Mouse (Mus musculus): ENCODE data around the gene Ankub1. TPM values are rescaled to one million over a fixed set of nuclear protein-coding genes. Genes with fewer than 3 reads are reported as not detected.

The Ankub1 gene
- total RNA-seq (2014; rRNA removed; ENCODE audit: low replicate concordance) (not detected in 2 replicates), polyA plus RNA-seq (2015; fragmentation: Nextera tagmentation; extraction: Ambion mirVana) (not detected in 2 replicates)

- no peak within 1 kb of the TSS for H3K27ac ChIP-seq (ENCODE audit: low read depth)
- 62% methylated on average over 2 of the region's 2 CpGs for WGBS
- no peak within 1 kb of the TSS for H3K9ac ChIP-seq (replicated peaks; ENCODE audit: low read depth, low read length)
- no peaks in the 10 kb centered on the region for H3K4me1 ChIP-seq (ENCODE audit: control insufficient read depth, insufficient read depth)
- H3K27me3 ChIP-seq (ENCODE audit: control insufficient read depth, insufficient read depth, low read length), result no peaks in the 10 kb centered on the region
- no peaks in the 10 kb centered on the region for H3K36me3 ChIP-seq (replicated peaks; ENCODE audit: control insufficient read depth, insufficient read depth, low read length)
- H3K4me3 ChIP-seq (ENCODE audit: low read depth, low read length), result no peak within 1 kb of the TSS
- no peaks in the 10 kb centered on the region for H3K9me3 ChIP-seq (replicated peaks; ENCODE audit: control insufficient read depth, low read length)
- ATAC-seq (ENCODE audit: insufficient read depth, low read depth) (no peak), DNase-seq (ENCODE audit: low spot score) (no peak)
- H3K4me2 ChIP-seq (ENCODE audit: low read depth, low read length), result no peak within 1 kb of the TSS
- TF ChIP-seq CTCF (IDR thresholded peaks at IDR 0.05; ENCODE audit: low read depth), result no peak
- no peak for TF ChIP-seq EP300 (IDR thresholded peaks at IDR 0.05; ENCODE audit: low read depth)
Observed at GRCm38 (mm10) chr3:57692719-57693118, at the start of gene Ankub1. Gene Ankub1 (minus strand): TSS chr3:57692799.

GRCm38 (mm10) chr3:57739830-57740229 is 47.2 kb upstream of the Ankub1 start:
- DNase-seq (ENCODE audit: low spot score) (no peak), ATAC-seq (ENCODE audit: insufficient read depth, low read depth) (no peak)
- 93% methylated on average over 1 of the region's 1 CpGs for WGBS
- Histone ChIP-seq H3K9me3 (replicated peaks; ENCODE audit: control insufficient read depth, low read length) (no peaks in the 10 kb centered on the region), H3K36me3 (replicated peaks; ENCODE audit: control insufficient read depth, insufficient read depth, low read length) (no peaks in the 10 kb centered on the region), H3K4me3 (ENCODE audit: low read depth, low read length) (no peak overlapping the region), H3K27ac (ENCODE audit: low read depth) (no peak overlapping the region), H3K9ac (replicated peaks; ENCODE audit: low read depth, low read length) (no peak overlapping the region), H3K27me3 (ENCODE audit: control insufficient read depth, insufficient read depth, low read length) (no peaks in the 10 kb centered on the region), H3K4me2 (ENCODE audit: low read depth, low read length) (no peak overlapping the region), H3K4me1 (ENCODE audit: control insufficient read depth, insufficient read depth) (peaks cover 21% of the 10 kb centered on the region)
- TF ChIP-seq CTCF (IDR thresholded peaks at IDR 0.05; ENCODE audit: low read depth) (no peak), EP300 (IDR thresholded peaks at IDR 0.05; ENCODE audit: low read depth) (no peak)

- peak overlapping the region; percentile 87 for H3K4me3 ChIP-seq (ENCODE audit: low read depth, low read length)
- no peaks in the 10 kb centered on the region for H3K36me3 ChIP-seq (replicated peaks; ENCODE audit: control insufficient read depth, insufficient read depth, low read length)
- H3K27ac ChIP-seq (ENCODE audit: low read depth), result peak overlapping the region; percentile 90
- peak overlapping the region; percentile 65 for H3K9ac ChIP-seq (replicated peaks; ENCODE audit: low read depth, low read length)
- 2% methylated on average over 13 of the region's 13 CpGs for WGBS
- H3K27me3 ChIP-seq (ENCODE audit: control insufficient read depth, insufficient read depth, low read length), result no peaks in the 10 kb centered on the region
- DNase-seq (ENCODE audit: low spot score) (peak; percentile 46), ATAC-seq (ENCODE audit: insufficient read depth, low read depth) (no peak)
- peaks cover 18% of the 10 kb centered on the region; the same call in 1 of the 2 replicates for H3K4me1 ChIP-seq (ENCODE audit: control insufficient read depth, insufficient read depth)
- H3K4me2 ChIP-seq (ENCODE audit: low read depth, low read length), result peak overlapping the region; percentile 75
- TF ChIP-seq CTCF (IDR thresholded peaks at IDR 0.05; ENCODE audit: low read depth), result no peak
- H3K9me3 ChIP-seq (replicated peaks; ENCODE audit: control insufficient read depth, low read length), result no peaks in the 10 kb centered on the region
Observed at GRCm38 (mm10) chr3:57736419-57737095, 44.0 kb upstream of the Ankub1 start.

GRCm38 (mm10) chr3:57735511-57736370 is 43.1 kb upstream of the Ankub1 start, which contains the start of gene Rnf13:
Gene Rnf13 (plus strand): TSS chr3:57736062.
- Histone ChIP-seq H3K9me3 (replicated peaks; ENCODE audit: control insufficient read depth, low read length) (no peaks in the 10 kb centered on the region), H3K27me3 (ENCODE audit: control insufficient read depth, insufficient read depth, low read length) (no peaks in the 10 kb centered on the region), H3K4me2 (ENCODE audit: low read depth, low read length) (peak within 1 kb of the TSS; percentile 75), H3K4me1 (ENCODE audit: control insufficient read depth, insufficient read depth) (peaks cover 18% of the 10 kb centered on the region; the same call in 1 of the 2 replicates), H3K9ac (replicated peaks; ENCODE audit: low read depth, low read length) (peak within 1 kb of the TSS; percentile 65), H3K27ac (ENCODE audit: low read depth) (peak within 1 kb of the TSS; percentile 90), H3K4me3 (ENCODE audit: low read depth, low read length) (peak within 1 kb of the TSS; percentile 87), H3K36me3 (replicated peaks; ENCODE audit: control insufficient read depth, insufficient read depth, low read length) (no peaks in the 10 kb centered on the region)
- peak; percentile 95 for DNase-seq (ENCODE audit: low spot score)
- peak; percentile 96 for ATAC-seq (ENCODE audit: insufficient read depth, low read depth)
- TF ChIP-seq CTCF (IDR thresholded peaks at IDR 0.05; ENCODE audit: low read depth) (no peak), EP300 (IDR thresholded peaks at IDR 0.05; ENCODE audit: low read depth) (peak; percentile 92)
- WGBS, result under 1% methylated on average over 59 of the region's 59 CpGs

GRCm38 (mm10) chr3:57732206-57732915 is 39.8 kb upstream of the Ankub1 start:
- H3K36me3 ChIP-seq (replicated peaks; ENCODE audit: control insufficient read depth, insufficient read depth, low read length), result no peaks in the 10 kb centered on the region
- H3K4me1 ChIP-seq (ENCODE audit: control insufficient read depth, insufficient read depth), result peaks cover 6% of the 10 kb centered on the region; the same call in 1 of the 2 replicates
- no peak for DNase-seq (ENCODE audit: low spot score)
- no peak for ATAC-seq (ENCODE audit: insufficient read depth, low read depth)
- 83% methylated on average over 5 of the region's 5 CpGs for WGBS
- no peak overlapping the region for H3K4me2 ChIP-seq (ENCODE audit: low read depth, low read length)
- TF ChIP-seq EP300 (IDR thresholded peaks at IDR 0.05; ENCODE audit: low read depth) (no peak), CTCF (IDR thresholded peaks at IDR 0.05; ENCODE audit: low read depth) (no peak)
- H3K9me3 ChIP-seq (replicated peaks; ENCODE audit: control insufficient read depth, low read length), result no peaks in the 10 kb centered on the region
- H3K27me3 ChIP-seq (ENCODE audit: control insufficient read depth, insufficient read depth, low read length), result no peaks in the 10 kb centered on the region
- no peak overlapping the region for H3K9ac ChIP-seq (replicated peaks; ENCODE audit: low read depth, low read length)
- no peak overlapping the region for H3K27ac ChIP-seq (ENCODE audit: low read depth)
- H3K4me3 ChIP-seq (ENCODE audit: low read depth, low read length), result no peak overlapping the region

All from heart, postnatal 0 days (tissue).